Mouse (Mus musculus) ES-Bruce4 (cell line): ENCODE results near the gene St6galnac6.

Experiments used
- CTCF ChIP-seq: IDR thresholded peaks from one replicate; pipeline ENCODE4 v1.8.1; 2011; ENCODE audit warnings: low read depth, low read length
- EP300 ChIP-seq: IDR thresholded peaks from 2 replicates; pipeline ENCODE4 v1.6.1; 2011; ENCODE audit warnings: low read depth, low read length; ENCODE audit not compliant: insufficient read depth

GRCm38 (mm10) chr2:32662291-32662690 lies 62.8 kb downstream of the St6galnac6 start:
- TF ChIP-seq CTCF (no peak), EP300 (no peak)
